19 mouse cellular contexts compared by ENCODE assay signal in the genomic region with DNA sequence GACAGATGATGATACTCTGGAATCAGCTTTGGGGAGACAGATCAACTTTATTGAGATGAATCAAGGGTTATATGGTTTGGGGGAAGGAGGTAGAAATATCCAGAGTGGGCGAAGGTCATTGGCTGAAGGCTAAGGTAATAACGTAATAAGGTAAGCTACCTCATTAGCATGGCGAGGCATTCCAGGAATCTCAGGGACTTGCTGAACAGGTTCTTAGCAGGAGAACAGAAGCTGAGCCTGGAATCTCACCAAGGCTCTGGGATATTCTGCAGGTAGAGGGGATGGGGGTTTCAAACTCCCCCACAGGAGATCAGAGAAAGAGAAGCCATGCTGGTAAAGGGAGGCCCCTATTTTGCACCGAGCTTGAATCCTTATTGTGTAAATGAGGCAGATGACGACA.
DNase-seq lines count a peak whose midpoint lies in the region; ATAC-seq and TF ChIP-seq lines count a peak whose summit lies in the region.
"Had no signal": no experiment of that assay in that cellular context is flagged by ENCODE, and none has a peak within 500 bp of the region (broad histone marks: within the 10 kb centered on the region; RNA-seq: fewer than 3 reads in every experiment).

No protein-coding gene starts in this region.

- WGBS in intestine, embryonic 15.5 days, result 45% methylated on average over 5 of the region's 5 CpGs
- WGBS in intestine, postnatal 0 days, result 38% methylated on average over 5 of the region's 5 CpGs
- WGBS in lung, postnatal 0 days, result 53% methylated on average over 5 of the region's 5 CpGs
- 63% methylated on average over 5 of the region's 5 CpGs for WGBS in lung, adult 2 months
- 73% methylated on average over 5 of the region's 5 CpGs for WGBS in forebrain, embryonic 13.5 days

- no peaks in the 10 kb centered on the region for H3K36me3 ChIP-seq in intestine, embryonic 15.5 days
- H3K36me3 ChIP-seq in intestine, postnatal 0 days (ENCODE audit: control insufficient read depth, insufficient read depth), result no peaks in the 10 kb centered on the region
- no peaks in the 10 kb centered on the region for H3K36me3 ChIP-seq in lung, postnatal 0 days (ENCODE audit: insufficient read depth, low read length)
- no peaks in the 10 kb centered on the region for H3K36me3 ChIP-seq in forebrain, embryonic 13.5 days (ENCODE audit: poor library complexity, severe bottlenecking)
- H3K36me3 ChIP-seq: embryonic facial prominence, embryonic 15.5 days; heart, embryonic 10.5 days; hindbrain, embryonic 15.5 days; midbrain, embryonic 10.5 days had no signal

- no peaks in the 10 kb centered on the region for H3K27me3 ChIP-seq in intestine, embryonic 15.5 days (replicated peaks)
- H3K27me3 ChIP-seq in intestine, postnatal 0 days (replicated peaks; ENCODE audit: control insufficient read depth, insufficient read depth, low read length), result no peaks in the 10 kb centered on the region
- H3K27me3 ChIP-seq in lung, postnatal 0 days (replicated peaks; ENCODE audit: insufficient read depth, low read length), result no peaks in the 10 kb centered on the region
- no peaks in the 10 kb centered on the region for H3K27me3 ChIP-seq in forebrain, embryonic 13.5 days
- H3K27me3 ChIP-seq: embryonic facial prominence, embryonic 15.5 days; hindbrain, embryonic 15.5 days had no signal

- H3K27ac ChIP-seq in intestine, embryonic 15.5 days, result no peak overlapping the region
- H3K27ac ChIP-seq in intestine, postnatal 0 days (ENCODE audit: low read depth, low read length), result no peak overlapping the region
- H3K27ac ChIP-seq in lung, postnatal 0 days (ENCODE audit: low read length), result no peak overlapping the region
- no peak overlapping the region for H3K27ac ChIP-seq in forebrain, embryonic 13.5 days
- H3K27ac ChIP-seq: embryonic facial prominence, embryonic 15.5 days; heart, embryonic 10.5 days; hindbrain, embryonic 15.5 days; layer of hippocampus, adult 2 months; midbrain, embryonic 10.5 days had no signal

- no peak for TF ChIP-seq EP300 in lung, postnatal 0 days (IDR thresholded peaks at IDR 0.05)

- peak; percentile 71 for ATAC-seq in intestine, embryonic 15.5 days
- no peak for ATAC-seq in intestine, postnatal 0 days
- peak; percentile 19; the same call in 1 of the 2 replicates for ATAC-seq in lung, postnatal 0 days
- no peak for ATAC-seq in forebrain, embryonic 13.5 days
- ATAC-seq: CD4-positive, CD25-positive, alpha-beta regulatory T cell, adult 4 months; forebrain, postnatal 0 days; midbrain, embryonic 16.5 days had no signal

- no peak overlapping the region for H3K4me2 ChIP-seq in intestine, embryonic 15.5 days (replicated peaks)
- H3K4me2 ChIP-seq in intestine, postnatal 0 days (replicated peaks; ENCODE audit: low read depth), result no peak overlapping the region; the same call in 1 of the 2 replicates
- no peak overlapping the region for H3K4me2 ChIP-seq in lung, postnatal 0 days (replicated peaks; ENCODE audit: low read depth, low read length)
- no peak overlapping the region for H3K4me2 ChIP-seq in forebrain, embryonic 13.5 days
- H3K4me2 ChIP-seq: embryonic facial prominence, embryonic 15.5 days; hindbrain, embryonic 15.5 days had no signal

- H3K4me1 ChIP-seq in intestine, embryonic 15.5 days (replicated peaks), result no peaks in the 10 kb centered on the region
- H3K4me1 ChIP-seq in intestine, postnatal 0 days (replicated peaks; ENCODE audit: control insufficient read depth, insufficient read depth, low read length), result 0 out of 2 replicates have a peak, but pooled peaks cover 2% of the 10 kb centered on the region
- H3K4me1 ChIP-seq in lung, postnatal 0 days (ENCODE audit: insufficient read depth, low read depth, low read length), result no peaks in the 10 kb centered on the region
- H3K4me1 ChIP-seq in lung, adult 2 months (ENCODE audit: control insufficient read depth, insufficient read depth, low read length), result no peaks in the 10 kb centered on the region
- H3K4me1 ChIP-seq in forebrain, embryonic 13.5 days, result peaks cover 3% of the 10 kb centered on the region; the same call in 1 of the 2 replicates
- H3K4me1 ChIP-seq: embryonic facial prominence, embryonic 15.5 days; hindbrain, embryonic 15.5 days; midbrain, embryonic 10.5 days had no signal

- peak; percentile 14 for DNase-seq in lung, postnatal 0 days (ENCODE audit: low spot score)
- no peak for DNase-seq in lung, adult 2 months
- DNase-seq in kidney, adult 8-10 months, result peak; percentile 41 to 76
- DNase-seq in testis, postnatal 10 days (ENCODE audit: low spot score), result no peak
- DNase-seq: adrenal gland, postnatal 25 days; cerebellum, adult 8-10 months; cerebellum, postnatal 36 days; embryo, embryonic 11 days; forebrain, postnatal 0 days had no signal

- no peak for TF ChIP-seq POLR2A in lung, adult 2 months (IDR thresholded peaks at IDR 0.05; ENCODE audit: borderline replicate concordance, extremely low read depth, low read depth, low read length)

- H3K9me3 ChIP-seq in intestine, embryonic 15.5 days, result no peaks in the 10 kb centered on the region
- no peaks in the 10 kb centered on the region for H3K9me3 ChIP-seq in intestine, postnatal 0 days (ENCODE audit: control insufficient read depth)
- H3K9me3 ChIP-seq in lung, postnatal 0 days (ENCODE audit: low read length), result no peaks in the 10 kb centered on the region
- H3K9me3 ChIP-seq in forebrain, embryonic 13.5 days (replicated peaks), result no peaks in the 10 kb centered on the region
- H3K9me3 ChIP-seq: embryonic facial prominence, embryonic 15.5 days; heart, embryonic 10.5 days; hindbrain, embryonic 15.5 days; midbrain, embryonic 10.5 days had no signal

- H3K9ac ChIP-seq in intestine, embryonic 15.5 days, result no peak overlapping the region
- no peak overlapping the region for H3K9ac ChIP-seq in intestine, postnatal 0 days (ENCODE audit: low read depth, low read length)
- no peak overlapping the region for H3K9ac ChIP-seq in lung, postnatal 0 days (replicated peaks; ENCODE audit: low read depth)
- no peak overlapping the region for H3K9ac ChIP-seq in forebrain, embryonic 13.5 days
- H3K9ac ChIP-seq: embryonic facial prominence, embryonic 15.5 days; forebrain, postnatal 0 days; hindbrain, embryonic 15.5 days had no signal

- TF ChIP-seq CTCF in intestine, postnatal 0 days (IDR thresholded peaks at IDR 0.05; ENCODE audit: low read depth), result no peak
- TF ChIP-seq CTCF in lung, postnatal 0 days (IDR thresholded peaks at IDR 0.05), result no peak
- TF ChIP-seq CTCF in lung, adult 2 months (IDR thresholded peaks at IDR 0.05; ENCODE audit: insufficient read depth, low read length), result no peak

- H3K4me3 ChIP-seq in intestine, embryonic 15.5 days (replicated peaks), result no peak overlapping the region
- H3K4me3 ChIP-seq in intestine, postnatal 0 days (ENCODE audit: low read depth, low read length), result no peak overlapping the region
- H3K4me3 ChIP-seq in lung, postnatal 0 days (ENCODE audit: low read depth, low read length), result no peak overlapping the region
- no peak overlapping the region for H3K4me3 ChIP-seq in lung, adult 2 months (replicated peaks; ENCODE audit: extremely low read depth, low read depth, low read length)
- H3K4me3 ChIP-seq in forebrain, embryonic 13.5 days, result no peak overlapping the region
- H3K4me3 ChIP-seq: embryonic facial prominence, embryonic 15.5 days; heart, embryonic 10.5 days; hindbrain, embryonic 15.5 days; layer of hippocampus, adult 2 months; midbrain, embryonic 10.5 days had no signal

Comparison
In these comparisons a context has a peak if more than half of its experiments do, and no peak if none do; other contexts are left out.
1. ATAC-seq: peak in intestine, embryonic 15.5 days (single experiment) and lung, postnatal 0 days (single experiment); none in intestine, postnatal 0 days (single experiment) and forebrain, embryonic 13.5 days (single experiment).
2. DNase-seq: peak in lung, postnatal 0 days (single experiment) and kidney, adult 8-10 months (2 of 2); none in lung, adult 2 months (single experiment) and testis, postnatal 10 days (single experiment).